Mouse (Mus musculus) intestine, embryonic 14.5 days (tissue): ENCODE measurements around the gene Zfp131. TPM values are rescaled to one million over a fixed set of nuclear protein-coding genes. Genes with fewer than 3 reads are reported as not detected.

Source experiments
- ATAC-seq: fragments of 200-750 bp; cut with Nextera tagmentation; replicated peaks from 2 replicates; pipeline ENCODE4 v1.8.0; 2017; ENCODE audit warnings: low read depth, moderate number of reproducible peaks, moderate TSS enrichment, moderate library complexity; ENCODE audit not compliant: low FRiP score, low TSS enrichment
- DNase-seq: peaks from one replicate; pipeline ENCODE4 v3.0.0-alpha.2; 2018; ENCODE audit warnings: low spot score
- H3K27ac ChIP-seq: fragments of 300-500 bp; sonication (generic); 2 replicates; pipeline ENCODE4 v1.5.1; 2014; ENCODE audit warnings: low read depth, mild to moderate bottlenecking, control low read depth
- H3K27me3 ChIP-seq: fragments of 300-500 bp; sonication (generic); replicated peaks from 2 replicates; pipeline ENCODE4 v1.6.1; 2014; ENCODE audit warnings: low read length, control low read depth; ENCODE audit not compliant: control insufficient read depth, insufficient read depth
- H3K36me3 ChIP-seq: fragments of 300-500 bp; sonication (generic); 2 replicates; pipeline ENCODE4 v1.6.1; 2014; ENCODE audit warnings: low read length, control low read depth; ENCODE audit not compliant: control insufficient read depth, insufficient read depth
- H3K4me1 ChIP-seq: fragments of 300-500 bp; sonication (generic); replicated peaks from 2 replicates; pipeline ENCODE4 v1.6.1; 2014; ENCODE audit warnings: low read length, control low read depth, mixed read lengths; ENCODE audit not compliant: control insufficient read depth, insufficient read depth
- H3K4me2 ChIP-seq: fragments of 300-500 bp; sonication (generic); 2 replicates; pipeline ENCODE4 v1.6.1; 2014; ENCODE audit warnings: low read length
- H3K4me3 ChIP-seq: fragments of 300-500 bp; sonication (generic); 2 replicates; pipeline ENCODE4 v1.5.1; 2014; ENCODE audit warnings: low read depth, low read length, control low read depth, mixed read lengths
- H3K9ac ChIP-seq: fragments of 300-500 bp; sonication (generic); 2 replicates; pipeline ENCODE4 v1.6.1; 2014; ENCODE audit warnings: mild to moderate bottlenecking, low read length
- H3K9me3 ChIP-seq: fragments of 300-500 bp; sonication (generic); 2 replicates; pipeline ENCODE4 v1.6.1; 2016; ENCODE audit warnings: low read length, control low read depth; ENCODE audit not compliant: control insufficient read depth
- WGBS: fragments of 180-500 bp; shearing (Covaris S2); extraction: QIAGEN DNeasy Blood & Tissue Kit; methylation state at CpG from one replicate; pipeline ENCODE4 v1.1.7; 2014; 5-methylcytosine and 5-hydroxymethylcytosine counted together
- polyA plus RNA-seq: library from polyadenylated mRNA; unstranded; fragments of >200 nt; fragmentation: Nextera tagmentation; extraction: Ambion mirVana; gene quantifications from 2 replicates; pipeline ENCODE4 v1.2.1, GENCODE M21; 2014

Gene Zfp131
- polyA plus RNA-seq, 1 experiment from 2014 or later = 35.6 TPM

GRCm38 (mm10) chr13:119810031-119810430 lies 19.3 kb upstream of the Zfp131 start:
- Histone ChIP-seq H3K27ac (no peak overlapping the region), H3K4me1 (no peaks in the 10 kb centered on the region), H3K9ac (no peak overlapping the region), H3K9me3 (no peaks in the 10 kb centered on the region), H3K36me3 (no peaks in the 10 kb centered on the region), H3K27me3 (no peaks in the 10 kb centered on the region), H3K4me2 (no peak overlapping the region), H3K4me3 (no peak overlapping the region)
- 87% methylated on average over 9 of the region's 9 CpGs for WGBS
- ATAC-seq (no peak), DNase-seq (no peak)

DNA sequence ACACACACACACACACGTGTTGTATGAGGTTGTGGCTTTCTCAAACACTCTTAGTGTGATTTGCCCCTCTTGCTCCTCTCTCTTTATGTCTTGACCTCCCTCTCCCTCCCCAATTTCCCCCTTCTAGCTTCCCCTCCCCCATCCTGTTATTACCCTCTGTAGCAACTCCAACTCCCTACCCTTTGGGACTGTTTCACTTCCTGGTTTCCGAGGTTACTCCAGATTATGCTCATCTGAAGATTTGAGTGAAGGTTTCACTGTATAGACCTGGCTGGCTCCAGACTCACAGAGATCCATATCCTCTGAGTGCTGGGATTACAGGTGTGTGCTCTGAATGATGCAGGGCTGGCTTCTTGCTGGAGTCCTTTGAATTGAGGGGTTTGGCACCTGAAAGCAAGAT lies 18.2 kb upstream of the Zfp131 start:
- no peak overlapping the region for H3K27ac ChIP-seq
- H3K4me1 ChIP-seq = no peaks in the 10 kb centered on the region
- no peaks in the 10 kb centered on the region for H3K9me3 ChIP-seq
- DNase-seq = no peak
- H3K36me3 ChIP-seq = no peaks in the 10 kb centered on the region
- H3K27me3 ChIP-seq = no peaks in the 10 kb centered on the region
- ATAC-seq = no peak
- H3K4me3 ChIP-seq = no peak overlapping the region
- WGBS = 56% methylated on average over 2 of the region's 2 CpGs
- no peak overlapping the region for H3K4me2 ChIP-seq
- H3K9ac ChIP-seq = no peak overlapping the region

- no peak overlapping the region for H3K27ac ChIP-seq
- H3K4me2 ChIP-seq = no peak overlapping the region
- H3K36me3 ChIP-seq = no peaks in the 10 kb centered on the region
- ATAC-seq (no peak), DNase-seq (no peak)
- H3K9ac ChIP-seq = no peak overlapping the region
- no peaks in the 10 kb centered on the region for H3K27me3 ChIP-seq
- WGBS = 48% methylated on average over 4 of the region's 4 CpGs
- no peaks in the 10 kb centered on the region for H3K9me3 ChIP-seq
- no peak overlapping the region for H3K4me3 ChIP-seq
- no peaks in the 10 kb centered on the region for H3K4me1 ChIP-seq
These were observed 7.0 kb upstream of the Zfp131 start for GRCm38 (mm10) chr13:119797656-119798055.

- WGBS = 66% methylated on average over 5 of the region's 5 CpGs
- Histone ChIP-seq H3K4me3 (no peak overlapping the region), H3K4me1 (peaks cover 12% of the 10 kb centered on the region; the same call in 1 of the 2 replicates), H3K4me2 (no peak overlapping the region), H3K27me3 (no peaks in the 10 kb centered on the region), H3K9ac (no peak overlapping the region), H3K27ac (no peak overlapping the region), H3K9me3 (no peaks in the 10 kb centered on the region), H3K36me3 (peaks cover 12% of the 10 kb centered on the region)
- ATAC-seq (no peak), DNase-seq (peak; percentile 15)
These were observed 2.2 kb upstream of the Zfp131 start for GRCm38 (mm10) chr13:119792791-119793404.

DNA sequence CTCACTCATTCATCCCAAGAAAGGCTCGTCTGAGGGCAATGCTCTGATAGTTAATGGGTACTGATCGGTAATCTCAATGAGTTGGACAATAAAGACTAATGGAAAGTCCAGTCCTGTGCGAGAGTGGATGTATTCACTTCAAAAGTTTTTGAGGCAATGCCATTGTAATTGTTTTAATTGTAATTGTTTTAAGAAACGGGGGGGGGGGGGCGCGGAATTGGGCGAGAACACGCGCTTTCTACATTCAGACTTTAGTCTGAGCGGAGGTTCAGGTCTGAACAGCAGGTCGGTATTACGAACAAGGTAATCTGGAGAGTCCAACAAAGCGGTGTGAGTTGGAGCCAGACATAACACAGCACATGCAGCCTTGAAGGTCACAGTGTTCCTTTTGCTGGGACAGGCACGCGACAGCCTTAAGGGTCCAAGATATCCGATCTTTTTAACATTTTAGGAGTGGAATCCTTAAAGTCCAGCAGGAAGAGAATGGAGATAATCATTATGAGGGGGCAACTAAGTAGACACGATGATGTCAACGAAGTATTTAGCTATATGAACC lies 969 bp upstream of the Zfp131 start:
- Histone ChIP-seq H3K9me3 (no peaks in the 10 kb centered on the region), H3K9ac (peak overlapping the region; percentile 92), H3K4me1 (peaks cover 12% of the 10 kb centered on the region; the same call in 1 of the 2 replicates), H3K36me3 (peaks cover 23% of the 10 kb centered on the region), H3K27ac (peak overlapping the region; percentile 93), H3K4me3 (peak overlapping the region; percentile 79), H3K27me3 (no peaks in the 10 kb centered on the region), H3K4me2 (peak overlapping the region; percentile 64)
- DNase-seq (no peak), ATAC-seq (no peak)
- 4% methylated on average over 18 of the region's 18 CpGs for whole genome bisulfite sequencing

DNA sequence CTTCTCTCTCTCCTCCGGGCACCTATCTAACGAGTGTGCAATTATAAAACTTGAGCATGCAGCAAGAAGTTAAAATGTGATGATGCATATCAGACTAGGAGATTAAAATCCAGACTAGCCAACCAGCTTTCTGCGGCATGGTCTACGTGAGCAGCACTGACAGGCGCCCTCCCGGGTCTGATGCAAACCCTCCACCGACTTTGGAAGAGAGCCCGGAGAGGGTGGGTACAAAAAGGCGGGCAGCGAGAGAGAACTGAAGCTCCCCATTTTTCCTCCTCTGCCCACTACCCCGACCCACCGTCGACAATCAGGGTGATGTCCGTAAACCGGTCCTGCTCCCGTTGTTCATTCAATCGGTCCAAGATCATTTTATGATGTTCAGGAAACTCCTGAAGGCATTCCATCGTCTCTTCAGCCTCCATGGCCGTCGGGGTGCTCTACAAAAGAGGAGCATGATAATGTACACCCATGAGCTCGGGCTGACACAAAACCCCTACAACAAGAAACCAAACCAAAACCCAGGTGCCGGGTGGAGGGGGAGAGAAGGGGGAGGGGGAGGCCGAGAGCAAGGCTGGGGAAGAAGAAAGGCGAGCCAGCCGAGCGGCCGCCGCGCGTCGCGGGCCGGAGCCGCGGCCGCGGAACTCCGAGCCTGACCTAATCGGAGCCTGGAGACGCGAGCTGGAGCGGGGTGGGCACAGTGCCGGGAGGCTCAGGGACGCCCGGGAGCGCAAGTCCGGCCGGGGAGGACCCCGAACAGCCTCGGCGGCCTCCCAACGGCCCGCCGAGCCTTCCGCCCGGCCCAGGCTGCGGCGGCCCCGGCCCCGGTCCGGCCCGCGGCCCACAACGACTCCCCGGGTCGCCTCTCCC lies 605 bp downstream of the Zfp131 start:
- 1% methylated on average over 39 of the region's 66 CpGs for WGBS
- H3K4me3 ChIP-seq = peak overlapping the region; percentile 79

DNA sequence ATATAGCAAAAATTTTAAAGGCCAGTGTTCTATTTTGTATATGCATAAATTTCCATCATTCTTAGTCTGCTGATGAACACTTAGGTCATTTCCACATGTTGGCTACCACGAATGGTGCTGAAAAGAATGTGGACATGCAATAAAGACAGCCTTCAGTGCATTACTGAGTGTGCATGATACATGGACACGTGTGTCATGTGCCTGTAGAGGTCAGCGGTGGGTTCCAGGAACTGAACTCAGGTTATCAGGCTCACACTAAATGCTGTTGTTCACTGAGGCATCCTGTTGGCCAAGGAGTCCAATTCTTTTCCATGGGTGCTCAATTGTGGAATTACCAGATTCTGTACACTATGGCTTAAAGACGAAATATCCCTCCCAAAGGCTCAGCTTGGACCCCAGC lies 7.1 kb downstream of the Zfp131 start:
- WGBS = 85% methylated on average over 4 of the region's 4 CpGs
- ATAC-seq = no peak
- Histone ChIP-seq H3K27me3 (no peaks in the 10 kb centered on the region), H3K36me3 (peaks cover 95% of the 10 kb centered on the region), H3K4me2 (no peak overlapping the region), H3K4me1 (no peaks in the 10 kb centered on the region), H3K9me3 (no peaks in the 10 kb centered on the region), H3K27ac (no peak overlapping the region), H3K9ac (no peak overlapping the region), H3K4me3 (no peak overlapping the region)
- DNase-seq = no peak

More for the DNA sequence above, 605 bp downstream of the Zfp131 start:
- H3K27ac ChIP-seq = peak overlapping the region; percentile 93
- H3K27me3 ChIP-seq = no peaks in the 10 kb centered on the region
- peak; percentile 84 for DNase-seq
- H3K36me3 ChIP-seq = peaks cover 38% of the 10 kb centered on the region
- H3K9ac ChIP-seq = peak overlapping the region; percentile 92
- H3K9me3 ChIP-seq = no peaks in the 10 kb centered on the region
- peaks cover 12% of the 10 kb centered on the region; the same call in 1 of the 2 replicates for H3K4me1 ChIP-seq
- ATAC-seq = peak; percentile 63
- H3K4me2 ChIP-seq = peak overlapping the region; percentile 53

DNA sequence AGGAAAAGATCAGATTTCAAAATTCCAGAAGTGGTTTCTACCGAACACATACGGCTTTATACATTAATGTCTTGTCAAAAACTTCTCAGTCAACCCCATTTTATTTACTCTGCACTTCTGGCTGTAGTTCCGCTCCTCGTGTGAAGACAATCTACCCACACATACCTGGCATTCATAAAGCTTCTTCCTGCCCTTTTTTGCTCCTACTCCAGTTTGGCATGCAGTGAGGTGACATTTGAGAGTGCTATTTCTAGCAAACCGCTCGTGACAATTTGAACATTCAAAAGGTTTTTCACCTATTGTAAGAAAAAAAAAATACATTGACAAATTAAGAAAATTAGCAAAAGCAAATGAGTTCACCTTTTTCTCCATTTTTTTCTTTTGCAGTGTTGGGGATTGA lies 22.1 kb downstream of the Zfp131 start:
- H3K4me3 ChIP-seq = no peak overlapping the region
- no peaks in the 10 kb centered on the region for H3K9me3 ChIP-seq
- peaks cover 84% of the 10 kb centered on the region for H3K36me3 ChIP-seq
- H3K9ac ChIP-seq = no peak overlapping the region
- DNase-seq (no peak), ATAC-seq (no peak)
- no peaks in the 10 kb centered on the region for H3K4me1 ChIP-seq
- H3K4me2 ChIP-seq = no peak overlapping the region
- WGBS = 87% methylated on average over 6 of the region's 6 CpGs
- H3K27ac ChIP-seq = no peak overlapping the region
- H3K27me3 ChIP-seq = no peaks in the 10 kb centered on the region
